Mouse (Mus musculus) hindbrain, postnatal 0 days (tissue): ENCODE results near the gene Erc2. TPM values are rescaled to one million over a fixed set of nuclear protein-coding genes. Genes with fewer than 3 reads are reported as not detected.

Source experiments
- ATAC-seq: fragments of 200-750 bp; cut with Nextera tagmentation; 2 replicates; pipeline ENCODE4 v1.8.0; 2017; ENCODE audit warnings: mild to moderate bottlenecking, moderate TSS enrichment, moderate library complexity
- DNase-seq: peaks from one replicate; pipeline ENCODE4 v3.0.0-alpha.2; 2015; ENCODE audit warnings: low spot score
- H3K27ac ChIP-seq: fragments of 300-500 bp; sonication (generic); 2 replicates; pipeline ENCODE4 v1.5.1; 2014; ENCODE audit warnings: mild to moderate bottlenecking
- H3K27me3 ChIP-seq: fragments of 300-500 bp; sonication (generic); 2 replicates; pipeline ENCODE4 v1.6.1; 2014; ENCODE audit warnings: low read length, mixed read lengths; ENCODE audit not compliant: insufficient read depth
- H3K36me3 ChIP-seq: fragments of 300-500 bp; sonication (generic); 2 replicates; pipeline ENCODE4 v1.6.1; 2014; ENCODE audit warnings: low read length, mixed read lengths; ENCODE audit not compliant: insufficient read depth
- H3K4me1 ChIP-seq: fragments of 300-500 bp; sonication (generic); 2 replicates; pipeline ENCODE4 v1.6.1; 2014; ENCODE audit warnings: antibody characterized with exemption, low read length, mixed read lengths; ENCODE audit not compliant: insufficient read depth
- H3K4me2 ChIP-seq: fragments of 300-500 bp; sonication (generic); 2 replicates; pipeline ENCODE4 v1.6.1; 2014; ENCODE audit warnings: low read depth, mild to moderate bottlenecking, low read length, moderate library complexity, mixed read lengths
- H3K4me3 ChIP-seq: fragments of 300-500 bp; sonication (generic); 2 replicates; pipeline ENCODE4 v1.5.1; 2014; ENCODE audit warnings: low read length
- H3K9ac ChIP-seq: fragments of 300-500 bp; sonication (generic); replicated peaks from 2 replicates; pipeline ENCODE4 v1.6.1; 2014; ENCODE audit warnings: mild to moderate bottlenecking, low read length, moderate library complexity, mixed read lengths
- H3K9me3 ChIP-seq: fragments of 300-500 bp; sonication (generic); 2 replicates; pipeline ENCODE4 v1.6.1; 2016; ENCODE audit warnings: low read length, mixed read lengths
- CTCF ChIP-seq: IDR thresholded peaks from 2 replicates; pipeline ENCODE4 v1.5.1; 2016; ENCODE audit warnings: antibody characterized with exemption, control low read depth, low read depth
- WGBS: fragments of 180-500 bp; shearing (Covaris S2); extraction: QIAGEN DNeasy Blood & Tissue Kit; methylation state at CpG from one replicate; pipeline ENCODE4 v1.1.7; 2014; 5-methylcytosine and 5-hydroxymethylcytosine counted together
- polyA plus RNA-seq: library from polyadenylated mRNA; unstranded; fragments of >200 nt; fragmentation: Nextera tagmentation; extraction: Ambion mirVana; gene quantifications from 2 replicates; pipeline ENCODE4 v1.2.1, GENCODE M21; 2015
- total RNA-seq: library from RNA; depleted of rRNA; stranded (reverse); fragments of >200 nt; gene quantifications from 2 replicates; pipeline ENCODE4 v1.2.3, GENCODE M21; 2014

Gene Erc2
- total and polyA plus RNA-seq, 2 experiments from 2014 or later: 71.0 to 104 TPM

DNA sequence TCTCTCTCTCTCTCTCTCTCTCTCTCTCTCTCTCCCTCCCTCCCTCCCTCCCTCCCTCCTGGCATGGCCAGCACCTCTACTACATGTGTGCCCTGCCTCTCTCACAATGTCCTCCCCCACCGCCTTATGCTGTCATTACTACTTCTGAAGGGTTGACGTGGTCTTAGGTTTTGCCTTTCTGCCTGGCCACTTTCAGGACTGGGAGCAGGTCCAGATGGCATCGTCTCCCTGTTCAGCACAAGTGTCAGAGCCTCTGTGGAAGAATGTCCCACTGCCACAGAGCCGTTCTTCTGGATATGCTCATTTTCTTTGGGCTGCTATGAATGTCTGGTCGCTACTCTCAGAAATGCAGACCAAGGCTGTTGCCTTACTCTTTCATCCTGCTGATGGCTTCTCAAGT, 671.7 kb downstream of the Erc2 start:
- H3K4me3 ChIP-seq: no peak overlapping the region
- H3K4me2 ChIP-seq: no peak overlapping the region
- no peak for ATAC-seq
- DNase-seq: no peak
- TF ChIP-seq CTCF: no peak
- H3K36me3 ChIP-seq: no peaks in the 10 kb centered on the region
- no peaks in the 10 kb centered on the region for H3K4me1 ChIP-seq
- H3K27ac ChIP-seq: no peak overlapping the region
- no peaks in the 10 kb centered on the region for H3K9me3 ChIP-seq
- H3K9ac ChIP-seq: no peak overlapping the region
- H3K27me3 ChIP-seq: no peaks in the 10 kb centered on the region
- WGBS: 74% methylated on average over 5 of the region's 5 CpGs

DNA sequence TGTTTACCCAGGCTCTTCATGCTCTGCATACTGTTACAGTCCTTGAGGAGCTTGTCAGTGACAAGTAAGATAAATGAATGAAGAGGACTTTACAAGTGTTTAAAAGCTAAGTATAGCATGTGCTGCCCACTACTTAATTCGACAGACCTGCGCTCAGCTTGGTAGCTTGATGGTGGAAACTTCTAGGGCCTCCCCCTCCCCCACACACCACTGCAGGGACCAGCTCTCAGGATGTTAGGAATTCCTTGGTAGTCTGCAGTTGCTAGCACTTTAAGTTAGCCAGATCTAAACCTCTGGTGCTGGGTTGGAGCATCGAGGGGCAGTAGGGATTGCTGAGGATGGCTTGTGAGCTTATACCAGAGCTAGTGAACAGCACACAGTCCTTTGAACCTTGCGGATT, 672.9 kb downstream of the Erc2 start:
- H3K9ac ChIP-seq: no peak overlapping the region
- 72% methylated on average over 4 of the region's 4 CpGs for WGBS
- no peak for TF ChIP-seq CTCF
- no peak overlapping the region for H3K27ac ChIP-seq
- no peaks in the 10 kb centered on the region for H3K9me3 ChIP-seq
- no peak for DNase-seq
- no peak overlapping the region for H3K4me3 ChIP-seq
- no peaks in the 10 kb centered on the region for H3K27me3 ChIP-seq
- no peaks in the 10 kb centered on the region for H3K4me1 ChIP-seq
- no peak overlapping the region for H3K4me2 ChIP-seq
- no peaks in the 10 kb centered on the region for H3K36me3 ChIP-seq
- no peak for ATAC-seq

DNA sequence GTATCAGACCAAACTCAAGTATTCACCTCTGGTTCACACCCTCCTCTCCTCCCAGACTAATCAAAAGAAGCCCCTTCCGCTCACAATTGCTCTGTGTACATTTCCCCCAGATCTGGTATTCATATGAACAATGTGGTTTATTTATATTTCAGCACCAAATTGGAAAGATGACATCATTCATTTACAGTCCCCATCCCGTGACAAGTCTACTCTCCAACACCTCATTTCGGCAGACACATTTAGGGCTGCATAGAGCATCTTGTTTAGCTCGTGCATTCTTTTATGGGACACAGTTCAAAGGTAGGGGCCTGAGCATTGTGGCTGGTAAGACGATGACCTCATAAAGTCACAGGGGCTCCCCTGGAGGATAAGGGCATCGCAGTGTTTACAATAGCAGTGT, 677.9 kb downstream of the Erc2 start:
- H3K36me3 ChIP-seq: no peaks in the 10 kb centered on the region
- no peaks in the 10 kb centered on the region for H3K4me1 ChIP-seq
- no peaks in the 10 kb centered on the region for H3K27me3 ChIP-seq
- no peak for DNase-seq
- no peaks in the 10 kb centered on the region for H3K9me3 ChIP-seq
- no peak overlapping the region for H3K4me3 ChIP-seq
- no peak for ATAC-seq
- TF ChIP-seq CTCF: no peak
- no peak overlapping the region for H3K4me2 ChIP-seq
- H3K27ac ChIP-seq: no peak overlapping the region
- no peak overlapping the region for H3K9ac ChIP-seq
- 75% methylated on average over 6 of the region's 6 CpGs for WGBS

DNA sequence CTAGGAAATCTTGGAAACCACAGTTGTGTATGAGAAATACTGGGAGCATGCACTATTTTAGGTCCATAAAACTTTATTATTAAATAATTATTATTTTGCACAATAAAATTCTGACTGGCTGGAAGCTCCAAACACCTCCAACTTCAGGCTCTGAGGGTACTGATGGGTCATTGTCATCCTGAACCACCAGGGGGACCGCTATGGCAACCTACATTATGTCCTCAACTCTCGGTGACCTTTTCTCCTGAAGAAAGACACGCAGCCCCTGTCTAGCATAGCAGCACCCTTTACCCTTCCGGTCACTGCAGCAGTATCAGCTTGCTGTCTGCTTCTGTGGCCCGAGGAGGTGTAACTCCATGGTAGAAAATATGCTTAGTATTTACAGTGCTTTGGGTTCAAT, 679.0 kb downstream of the Erc2 start:
- no peak for DNase-seq
- Histone ChIP-seq H3K9me3 (no peaks in the 10 kb centered on the region), H3K4me3 (no peak overlapping the region), H3K36me3 (no peaks in the 10 kb centered on the region), H3K27ac (no peak overlapping the region), H3K27me3 (no peaks in the 10 kb centered on the region), H3K4me1 (no peaks in the 10 kb centered on the region), H3K4me2 (no peak overlapping the region), H3K9ac (no peak overlapping the region)
- TF ChIP-seq CTCF: peak; percentile 40
- 60% methylated on average over 5 of the region's 5 CpGs for WGBS
- no peak for ATAC-seq

DNA sequence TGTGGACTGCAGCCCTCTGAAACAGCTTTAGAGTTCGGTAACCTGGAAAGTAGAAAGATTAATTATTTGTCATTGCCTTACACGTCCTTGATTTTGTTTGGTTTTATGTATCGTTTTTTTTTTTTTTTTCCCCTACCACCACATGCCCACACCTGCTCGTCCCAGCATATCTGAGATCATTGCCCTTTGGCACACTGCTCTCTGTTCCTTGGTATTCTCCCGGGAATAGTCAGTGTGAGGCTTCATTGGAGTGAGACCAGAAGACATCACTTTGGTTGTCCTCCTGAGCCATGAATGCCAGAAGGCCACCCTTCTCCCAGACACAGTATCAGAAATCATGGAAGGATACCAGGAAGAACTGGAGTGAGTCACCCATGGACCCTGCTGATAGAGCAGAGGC, 681.9 kb downstream of the Erc2 start:
- no peak for TF ChIP-seq CTCF
- Histone ChIP-seq H3K4me3 (no peak overlapping the region), H3K36me3 (no peaks in the 10 kb centered on the region), H3K27ac (no peak overlapping the region), H3K27me3 (no peaks in the 10 kb centered on the region), H3K9ac (no peak overlapping the region), H3K4me1 (no peaks in the 10 kb centered on the region), H3K4me2 (no peak overlapping the region), H3K9me3 (no peaks in the 10 kb centered on the region)
- WGBS: 73% methylated on average over 5 of the region's 5 CpGs
- ATAC-seq: no peak
- DNase-seq: no peak

DNA sequence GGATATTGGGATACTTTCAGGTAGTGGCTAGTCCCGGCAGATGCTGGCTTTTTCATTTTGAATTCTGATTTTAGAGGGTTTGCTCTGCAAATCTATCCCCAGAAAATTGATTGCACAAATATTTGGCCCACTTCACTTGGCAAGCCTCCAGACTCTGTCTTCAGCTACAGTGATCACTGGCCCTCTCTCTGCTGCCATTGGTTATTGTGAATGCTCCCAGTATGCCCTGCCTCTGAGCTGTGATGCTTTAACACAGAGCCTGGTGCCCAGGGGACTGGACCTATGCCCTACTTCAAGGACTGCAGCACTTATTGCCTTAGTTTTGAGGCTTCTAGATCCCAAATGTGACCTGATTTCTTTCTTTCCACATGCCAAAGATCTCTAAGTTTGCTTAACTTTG, 686.4 kb downstream of the Erc2 start:
- TF ChIP-seq CTCF: no peak
- Histone ChIP-seq H3K9me3 (no peaks in the 10 kb centered on the region), H3K4me2 (no peak overlapping the region), H3K27ac (no peak overlapping the region), H3K36me3 (no peaks in the 10 kb centered on the region), H3K4me3 (no peak overlapping the region), H3K27me3 (no peaks in the 10 kb centered on the region), H3K4me1 (no peaks in the 10 kb centered on the region), H3K9ac (no peak overlapping the region)
- DNase-seq (no peak), ATAC-seq (no peak)
- WGBS: 74% methylated on average over 1 of the region's 1 CpGs

DNA sequence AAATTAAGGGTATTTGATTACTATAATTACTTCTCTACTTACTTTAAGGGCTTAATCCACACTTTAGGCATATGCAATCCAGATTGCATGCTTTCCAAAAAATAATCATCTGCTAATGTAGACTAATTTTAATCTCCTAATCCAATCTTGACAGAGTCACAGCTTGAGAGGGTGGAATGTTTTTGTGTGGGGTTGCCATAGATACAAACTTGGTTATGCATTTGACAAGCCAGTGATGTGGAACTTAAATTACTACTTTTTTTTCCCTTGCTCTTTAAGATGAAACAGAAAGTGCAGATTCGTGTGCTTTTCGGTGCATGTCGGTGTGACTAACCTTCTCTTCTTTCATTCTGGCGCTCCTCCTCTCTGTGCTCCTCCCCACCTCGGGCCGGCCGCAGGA, 694.6 kb downstream of the Erc2 start:
- Histone ChIP-seq H3K4me1 (no peaks in the 10 kb centered on the region), H3K4me3 (no peak overlapping the region), H3K4me2 (no peak overlapping the region), H3K36me3 (no peaks in the 10 kb centered on the region), H3K27ac (no peak overlapping the region), H3K27me3 (no peaks in the 10 kb centered on the region), H3K9ac (no peak overlapping the region), H3K9me3 (no peaks in the 10 kb centered on the region)
- no peak for DNase-seq
- no peak for TF ChIP-seq CTCF
- WGBS: 41% methylated on average over 7 of the region's 7 CpGs
- ATAC-seq: no peak
